Mouse (Mus musculus) limb, embryonic 14.5 days (tissue): Measurements from ENCODE around the gene Rell1. TPM values are rescaled to one million over a fixed set of nuclear protein-coding genes. Genes with fewer than 3 reads are reported as not detected.

ENCODE experiments used
- ATAC-seq: fragments of 200-750 bp; cut with Nextera tagmentation; 2 replicates; pipeline ENCODE4 v1.8.0; 2017; ENCODE audit warnings: low read depth, moderate number of reproducible peaks, moderate TSS enrichment; ENCODE audit not compliant: low FRiP score
- DNase-seq: peaks from one replicate; pipeline ENCODE4 v3.0.0-alpha.2; 2015; ENCODE audit warnings: low spot score
- H3K27ac ChIP-seq: fragments of 300-500 bp; sonication (generic); replicated peaks from 2 replicates; pipeline ENCODE4 v1.5.1; 2014; ENCODE audit warnings: low read depth, mild to moderate bottlenecking, low read length, moderate library complexity, mixed read lengths
- H3K27me3 ChIP-seq: fragments of 300-500 bp; sonication (generic); 2 replicates; pipeline ENCODE4 v1.6.1; 2014; ENCODE audit warnings: low read length, mixed read lengths; ENCODE audit not compliant: control insufficient read depth, insufficient read depth
- H3K36me3 ChIP-seq: fragments of 300-500 bp; sonication (generic); 2 replicates; pipeline ENCODE4 v1.6.1; 2014; ENCODE audit warnings: mild to moderate bottlenecking, low read length, moderate library complexity, mixed read lengths; ENCODE audit not compliant: control insufficient read depth, insufficient read depth
- H3K4me1 ChIP-seq: fragments of 300-500 bp; sonication (generic); 2 replicates; pipeline ENCODE4 v1.6.1; 2014; ENCODE audit warnings: antibody characterized with exemption, low read length, mixed read lengths; ENCODE audit not compliant: control insufficient read depth, insufficient read depth
- H3K4me2 ChIP-seq: fragments of 300-500 bp; sonication (generic); replicated peaks from 2 replicates; pipeline ENCODE4 v1.6.1; 2014; ENCODE audit warnings: low read depth, mild to moderate bottlenecking, low read length, moderate library complexity; ENCODE audit not compliant: severe bottlenecking
- H3K4me3 ChIP-seq: fragments of 300-500 bp; sonication (generic); replicated peaks from 2 replicates; pipeline ENCODE4 v1.5.1; 2014; ENCODE audit warnings: low read length
- H3K9ac ChIP-seq: fragments of 300-500 bp; sonication (generic); 2 replicates; pipeline ENCODE4 v1.6.1; 2014; ENCODE audit warnings: mild to moderate bottlenecking, low read depth, low read length, moderate library complexity; ENCODE audit not compliant: severe bottlenecking
- H3K9me3 ChIP-seq: fragments of 300-500 bp; sonication (generic); 2 replicates; pipeline ENCODE4 v1.6.1; 2016; ENCODE audit warnings: low read length; ENCODE audit not compliant: control insufficient read depth
- POLR2A ChIP-seq: fragments of 200-500 bp; IDR thresholded peaks from 2 replicates; pipeline ENCODE4 v1.8.0; 2012; ENCODE audit warnings: inconsistent platforms, mild to moderate bottlenecking, moderate library complexity, borderline replicate concordance; ENCODE audit not compliant: insufficient read depth, insufficient read length; ENCODE audit errors: extremely low read depth
- WGBS: fragments of 180-500 bp; shearing (Covaris S2); extraction: QIAGEN DNeasy Blood & Tissue Kit; methylation state at CpG from one replicate; pipeline ENCODE4 v1.1.7; 2014; 5-methylcytosine and 5-hydroxymethylcytosine counted together
- polyA plus RNA-seq, 2 experiments: library from polyadenylated mRNA; depleted of rRNA in 1 of 2; stranded (reverse) in 1 of 2; unstranded in 1 of 2; fragments of >200 nt; fragmentation: Nextera tagmentation in 1 of 2; extraction: Ambion mirVana in 1 of 2; gene quantifications; 2 replicates each; pipeline versions ENCODE4 v1.2.1 to v1.2.3; 2012 to 2014

The Rell1 gene
- polyA plus RNA-seq, 2 experiments, result 12.2 to 12.8 TPM

- no peak for ATAC-seq
- H3K27ac ChIP-seq, result no peak overlapping the region
- no peak for TF ChIP-seq POLR2A
- no peak overlapping the region for H3K9ac ChIP-seq
- H3K4me3 ChIP-seq, result no peak overlapping the region
- no peak for DNase-seq
- no peaks in the 10 kb centered on the region for H3K36me3 ChIP-seq
- H3K4me1 ChIP-seq, result peaks cover 7% of the 10 kb centered on the region; the same call in 1 of the 2 replicates
- no peak overlapping the region for H3K4me2 ChIP-seq
- WGBS, result 14% methylated on average over 3 of the region's 3 CpGs
- no peaks in the 10 kb centered on the region for H3K9me3 ChIP-seq
- no peaks in the 10 kb centered on the region for H3K27me3 ChIP-seq
Measured at GRCm38 (mm10) chr5:63867421-63867820, 101.3 kb downstream of the Rell1 start.

GRCm38 (mm10) chr5:63858901-63859300, 109.8 kb downstream of the Rell1 start:
- ATAC-seq, result no peak
- H3K9ac ChIP-seq, result no peak overlapping the region
- WGBS, result 82% methylated on average over 8 of the region's 8 CpGs

More at GRCm38 (mm10) chr5:63858901-63859300, 109.8 kb downstream of the Rell1 start:
- H3K27me3 ChIP-seq, result no peaks in the 10 kb centered on the region
- H3K4me2 ChIP-seq, result no peak overlapping the region
- peaks cover 2% of the 10 kb centered on the region; the same call in 1 of the 2 replicates for H3K4me1 ChIP-seq
- no peak overlapping the region for H3K4me3 ChIP-seq
- no peak overlapping the region for H3K27ac ChIP-seq
- no peaks in the 10 kb centered on the region for H3K9me3 ChIP-seq
- H3K36me3 ChIP-seq, result no peaks in the 10 kb centered on the region
- no peak for DNase-seq
- TF ChIP-seq POLR2A, result no peak

Other genes with a start within 250 kb of the Rell1 start
- gene 0610040J01Rik, start 156.5 kb downstream of the Rell1 start, polyA plus RNA-seq (2012; rRNA removed), result 3.0 and 3.4 TPM in 2 replicates
- 3.5 and 3.8 TPM in 2 replicates for gene 0610040J01Rik, start 156.5 kb downstream of the Rell1 start, polyA plus RNA-seq (2014; fragmentation: Nextera tagmentation; extraction: Ambion mirVana)
- 25.7 and 26.5 TPM in 2 replicates for gene Pgm2, start 124.1 kb upstream of the Rell1 start, polyA plus RNA-seq (2012; rRNA removed)
- gene Pgm2, start 124.1 kb upstream of the Rell1 start, polyA plus RNA-seq (2014; fragmentation: Nextera tagmentation; extraction: Ambion mirVana), result 26.4 and 27.7 TPM in 2 replicates
- 22.9 and 25.5 TPM in 2 replicates for gene Tbc1d1, start 187.4 kb upstream of the Rell1 start, polyA plus RNA-seq (2012; rRNA removed)
- 23.1 and 25.8 TPM in 2 replicates for gene Tbc1d1, start 187.4 kb upstream of the Rell1 start, polyA plus RNA-seq (2014; fragmentation: Nextera tagmentation; extraction: Ambion mirVana)